Mouse (Mus musculus) NIH3T3 (cell line): ENCODE measurements around the gene Snx12.

Experiments
- DNase-seq: peaks from one replicate; pipeline ENCODE4 v3.0.0-alpha.2; 2012; ENCODE audit warnings: low read depth

Gene Snx12

DNA sequence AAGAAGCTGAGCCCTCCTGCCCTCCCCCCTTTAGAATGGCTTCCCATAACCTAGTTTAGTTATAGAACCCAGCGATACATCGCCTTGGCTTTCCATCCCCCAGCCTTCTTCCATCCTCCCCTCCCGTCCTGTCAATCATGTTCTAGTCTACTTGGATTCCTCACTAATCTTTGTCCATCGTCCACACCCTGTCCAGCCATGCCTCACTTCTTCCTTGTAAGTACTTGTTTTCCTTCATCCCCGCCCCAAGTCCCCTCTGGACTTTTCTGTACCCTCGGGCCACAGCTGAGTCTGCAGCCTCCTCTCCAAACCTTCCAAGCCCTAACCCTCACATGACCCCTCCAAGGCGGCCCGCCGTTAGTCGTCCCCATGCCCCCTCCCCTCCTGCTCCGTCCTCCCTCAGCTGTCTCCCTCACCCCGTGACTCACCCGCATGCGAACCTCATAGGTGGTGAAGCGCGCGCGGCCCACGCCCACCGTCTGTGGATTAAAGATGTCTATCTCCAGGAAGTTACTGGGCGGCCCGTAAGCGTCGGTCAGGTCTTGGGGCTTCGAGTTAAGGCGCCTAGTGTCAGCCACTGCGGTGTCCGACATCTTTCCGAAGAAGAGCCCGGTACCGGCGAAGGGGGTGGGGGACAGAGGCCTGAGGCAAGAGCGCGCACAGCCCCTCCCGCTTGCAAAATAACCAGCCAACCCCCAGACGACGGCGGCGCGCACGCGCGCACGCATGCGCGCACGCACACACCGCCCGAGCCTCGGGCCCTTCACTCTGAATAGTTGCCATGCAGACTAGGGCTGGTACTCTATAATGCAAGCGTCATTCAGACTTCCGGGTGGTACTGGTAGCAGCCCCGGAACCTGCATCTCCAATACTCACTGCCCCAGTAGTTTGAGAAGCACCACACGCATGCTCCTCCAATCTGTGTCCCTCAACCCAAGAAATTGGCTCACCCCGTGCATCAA is at the start of gene Snx12:
Gene Snx12 (minus strand): TSS at position 730 of the 962 bp plus-strand sequence.
- peak; percentile 94 for DNase-seq

DNA sequence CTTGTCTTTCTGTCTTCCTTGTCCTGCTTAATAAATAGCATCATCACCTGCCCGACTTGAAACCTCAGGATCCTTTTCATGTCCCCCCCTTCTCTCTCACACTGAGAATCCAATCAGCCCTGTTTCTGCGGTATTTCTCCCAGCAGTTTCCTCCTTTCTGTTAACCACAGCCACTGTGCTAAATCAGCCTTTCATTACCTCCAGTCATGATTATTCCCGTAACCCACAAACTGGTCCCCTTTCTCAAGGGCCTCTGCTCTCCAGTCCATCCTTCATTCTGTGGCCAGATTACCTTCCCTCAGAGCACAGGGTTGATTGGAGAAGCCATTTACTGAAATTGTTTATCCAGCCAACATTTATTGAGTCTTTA is 46.4 kb upstream of the Snx12 start, which contains the start of gene Gm20489:
Gene Gm20489 (minus strand): TSS at position 269 of the 370 bp plus-strand sequence.
- DNase-seq, result no peak

DNA sequence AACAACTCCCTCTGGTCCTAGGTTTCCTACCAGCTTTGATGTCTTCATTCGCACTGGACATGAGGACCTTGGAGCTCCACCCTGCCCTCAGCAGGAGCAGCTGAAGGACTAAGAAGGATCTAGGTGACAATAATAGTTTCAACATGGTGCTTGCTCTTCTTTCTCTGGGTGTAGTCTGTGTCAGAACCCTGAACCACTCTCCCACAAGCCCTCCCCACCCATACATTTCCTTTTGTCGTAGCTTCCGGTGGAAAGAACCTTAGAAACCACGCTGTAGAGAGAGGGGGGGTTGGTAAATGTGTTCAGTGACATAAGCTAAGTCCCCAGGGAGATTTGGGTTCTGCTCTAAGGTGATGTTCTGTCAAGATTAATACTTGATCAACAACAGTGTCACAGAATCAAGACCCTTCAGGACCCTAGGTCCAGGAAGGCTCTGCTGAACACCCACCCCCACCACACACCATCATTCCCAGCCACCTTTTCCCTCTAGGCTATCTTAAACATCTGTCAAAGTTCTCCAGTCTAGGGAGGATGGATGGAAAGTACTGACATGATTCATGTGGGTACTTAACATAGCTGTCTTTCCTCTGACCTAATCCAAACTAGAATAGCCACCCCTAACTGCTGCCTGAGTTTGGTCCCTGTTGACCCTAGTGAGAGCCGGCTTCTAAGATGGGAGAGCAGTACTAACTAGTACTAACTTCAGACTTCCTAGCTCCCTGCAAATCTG is 45.8 kb upstream of the Snx12 start, which contains the start of gene Il2rg:
Gene Il2rg (minus strand): TSS at position 231 of the 730 bp plus-strand sequence.
- no peak for DNase-seq

DNA sequence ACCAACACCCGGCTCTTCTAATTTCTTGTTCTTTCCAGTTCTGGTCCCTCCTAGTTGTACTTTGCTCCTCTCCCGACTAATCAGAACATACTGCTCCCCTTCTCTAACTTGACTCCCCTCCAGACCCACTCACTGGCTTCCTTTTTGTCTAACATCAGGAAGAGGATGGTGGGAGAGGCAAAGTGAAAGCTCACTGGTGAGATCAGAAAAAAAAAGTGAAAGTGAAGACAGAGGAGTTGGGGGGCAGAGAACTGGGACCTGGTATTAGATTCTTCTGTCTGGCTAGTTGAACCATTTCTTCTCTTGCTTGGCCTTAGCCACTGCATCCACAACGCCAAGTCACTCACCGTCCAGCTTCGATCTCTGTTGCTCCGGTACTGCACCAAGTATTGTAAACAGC is 44.3 kb upstream of the Snx12 start:
- DNase-seq, result no peak

DNA sequence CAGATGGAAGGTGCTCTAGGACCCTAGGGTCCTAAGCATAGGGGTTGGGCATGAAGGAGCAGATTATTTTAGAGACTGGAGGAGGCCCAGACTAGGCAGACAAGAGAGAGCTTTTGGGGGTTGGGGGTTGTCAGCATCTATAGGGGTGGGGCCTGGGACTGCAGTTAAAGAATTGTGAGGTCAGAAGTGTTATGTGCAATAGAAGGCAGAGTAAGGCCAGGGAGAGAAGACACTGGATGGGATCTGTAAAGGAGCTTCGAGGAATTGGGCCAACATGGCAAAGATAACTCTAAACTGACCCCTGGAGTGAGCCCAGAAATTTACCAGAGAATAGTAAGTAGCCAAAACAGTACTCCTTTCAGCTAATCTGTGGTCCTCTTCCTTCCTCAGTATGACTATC is 41.5 kb upstream of the Snx12 start, which contains the start of gene Gm614:
Gene Gm614 (minus strand): TSS at position 101 of the 400 bp plus-strand sequence.
- DNase-seq, result no peak

DNA sequence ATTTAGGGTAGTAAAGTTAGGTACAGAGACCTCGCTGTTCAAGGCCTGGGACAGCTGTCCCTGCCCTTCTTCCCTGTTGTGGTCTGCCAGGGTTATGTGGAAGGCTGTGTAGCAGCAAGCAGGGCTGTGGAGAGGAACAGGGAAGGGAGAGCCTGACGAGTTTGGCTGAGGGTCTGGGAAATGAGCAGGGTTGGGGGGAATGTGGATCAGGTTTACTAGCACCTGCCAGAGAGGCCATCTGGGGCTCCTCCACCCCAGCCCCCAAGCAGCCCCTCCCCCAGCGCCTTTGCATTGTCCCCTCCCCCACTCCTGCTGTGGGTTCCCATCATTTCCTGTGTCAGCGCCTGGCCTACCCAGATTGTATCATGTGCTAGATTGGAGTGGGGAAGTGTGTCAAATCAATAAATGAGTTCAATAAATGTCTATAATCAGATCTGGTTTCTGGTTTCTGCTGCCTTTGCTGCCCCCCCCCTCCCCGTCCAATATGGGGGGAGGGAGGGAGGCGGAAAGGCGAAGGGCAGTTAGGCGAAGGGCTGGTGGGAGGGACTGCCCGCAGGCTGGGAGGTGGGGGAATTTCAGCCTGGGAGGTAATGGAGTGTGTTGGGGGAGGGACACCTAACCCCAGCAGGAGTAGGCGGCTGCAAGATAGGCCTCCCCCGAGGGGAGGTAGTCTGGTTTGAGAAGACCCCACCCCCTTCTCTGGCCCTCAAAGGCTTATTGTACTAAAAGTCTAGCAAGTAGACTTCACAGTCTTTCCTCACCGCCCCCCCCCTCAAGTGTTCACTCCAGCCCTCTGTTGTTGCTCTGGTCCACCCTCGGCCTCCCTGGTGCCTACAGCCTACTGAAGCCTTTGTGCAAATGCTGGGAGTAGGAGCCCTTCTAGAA is 38.3 kb upstream of the Snx12 start:
- no peak for DNase-seq

DNA sequence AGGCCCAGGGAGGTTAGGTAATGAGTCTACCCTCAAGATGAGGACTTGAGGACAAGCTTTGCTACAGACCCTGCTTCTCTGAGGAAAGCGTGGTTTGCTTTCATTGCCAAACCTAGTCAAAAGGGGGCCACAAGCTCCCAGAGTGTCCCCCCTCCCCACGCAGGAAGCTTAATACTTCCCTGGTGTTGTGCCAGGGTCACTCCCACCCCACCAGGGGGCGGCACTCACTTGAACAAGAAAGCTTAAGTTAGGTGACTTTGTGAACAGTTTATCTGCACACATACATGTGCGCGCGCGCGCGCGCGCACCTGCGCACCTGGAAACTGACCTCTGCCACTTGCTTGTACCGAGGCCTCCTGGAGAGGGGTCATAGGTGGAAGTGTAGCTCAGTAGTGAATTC is 34.2 kb upstream of the Snx12 start:
- peak; percentile 25 for DNase-seq

DNA sequence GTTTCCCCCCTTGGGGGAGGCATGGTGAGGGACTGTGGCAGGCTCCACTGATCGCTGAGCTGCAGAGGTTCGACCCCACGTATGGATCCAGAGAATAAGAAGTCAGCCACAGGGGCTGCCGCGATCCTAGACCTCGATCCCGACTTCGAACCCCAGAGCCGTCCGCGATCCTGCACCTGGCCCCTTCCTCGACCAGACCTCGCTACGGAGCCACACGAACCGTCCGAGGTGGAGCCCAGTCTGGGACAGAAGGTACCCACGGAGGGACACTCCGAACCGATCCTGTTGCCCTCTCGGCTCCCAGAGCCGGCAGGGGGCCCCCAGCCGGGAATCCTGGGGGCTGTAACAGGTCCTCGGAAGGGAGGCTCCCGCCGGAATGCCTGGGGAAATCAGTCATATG is 32.4 kb upstream of the Snx12 start:
- peak; percentile 8 for DNase-seq

DNA sequence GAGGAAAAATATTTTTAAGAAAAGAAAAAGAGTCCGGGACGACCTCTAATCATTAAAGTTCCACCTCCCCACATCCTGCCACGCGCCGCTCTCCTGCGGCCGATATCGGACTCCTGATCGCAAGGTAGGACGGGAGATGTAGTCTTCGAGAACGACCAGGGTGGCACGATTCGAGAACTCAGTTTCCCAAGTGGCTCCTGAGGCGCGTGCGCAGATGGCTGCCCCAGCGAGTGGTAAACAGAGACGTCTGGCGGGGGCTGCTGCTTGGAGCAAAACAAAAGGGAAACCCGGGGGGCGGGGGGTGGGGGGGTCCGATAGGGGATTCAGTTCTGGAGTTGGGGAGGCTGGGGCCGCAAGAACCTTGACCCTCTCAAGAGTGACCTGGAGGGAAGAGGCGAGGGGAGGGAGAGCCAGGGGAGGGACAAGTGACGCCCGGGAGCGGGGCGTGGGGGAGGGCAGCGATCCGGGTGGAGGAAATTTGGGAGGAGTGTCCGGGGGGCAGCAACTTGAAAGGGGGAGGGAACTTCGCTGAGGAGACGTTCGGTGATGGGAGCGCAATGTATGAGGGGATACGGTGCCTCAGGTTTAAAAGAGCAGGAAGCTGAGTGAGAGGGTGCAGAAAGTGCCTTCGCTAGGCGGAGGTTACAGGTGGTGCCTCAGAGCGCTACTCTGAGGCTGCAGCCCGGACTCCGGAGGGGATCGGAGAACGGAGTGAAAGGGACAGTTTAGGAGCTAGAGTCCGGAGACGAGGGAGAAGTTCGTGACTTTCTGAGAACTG is 31.8 kb upstream of the Snx12 start, which contains the start of gene Foxo4:
Gene Foxo4 (plus strand): TSS at position 577 of the 778 bp plus-strand sequence.
- peak; percentile 93 for DNase-seq

DNA sequence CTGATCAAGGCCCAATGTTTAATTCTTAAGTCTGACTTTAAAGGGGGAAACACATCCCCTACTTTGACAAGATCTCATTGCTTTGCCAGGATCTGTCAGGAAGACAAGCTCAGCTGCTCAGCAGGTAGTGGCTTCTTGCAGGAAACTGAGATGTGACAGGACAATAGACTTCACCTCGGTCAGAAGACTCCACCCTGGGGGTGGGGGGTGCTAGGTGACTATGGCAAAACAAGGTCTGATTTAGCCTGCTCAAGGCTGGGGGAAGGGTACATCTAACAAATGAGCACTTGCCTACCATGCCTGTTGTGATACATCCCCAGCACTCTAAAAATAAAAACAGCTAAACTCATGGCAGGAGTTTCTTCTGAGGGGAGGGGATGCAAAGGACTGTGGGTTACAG is 22.6 kb upstream of the Snx12 start:
- DNase-seq, result no peak

DNA sequence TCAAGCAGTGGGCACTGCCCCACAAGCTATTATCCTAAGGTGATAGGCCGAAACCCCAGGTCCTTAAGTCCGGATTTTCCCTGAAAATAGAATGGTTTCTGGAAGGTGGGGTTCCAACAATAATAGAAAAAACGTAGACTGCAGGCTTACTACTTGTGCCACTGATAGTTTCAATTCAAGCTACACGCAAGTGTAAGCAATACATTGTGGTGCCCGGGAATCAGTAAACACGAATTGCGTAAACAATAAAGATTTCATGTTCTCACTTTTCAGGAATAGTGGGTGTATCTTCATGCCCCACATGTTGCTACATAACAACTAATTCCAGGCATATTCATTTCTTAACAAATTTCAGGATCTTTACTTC is 416 bp upstream of the Snx12 start:
- DNase-seq, result no peak

DNA sequence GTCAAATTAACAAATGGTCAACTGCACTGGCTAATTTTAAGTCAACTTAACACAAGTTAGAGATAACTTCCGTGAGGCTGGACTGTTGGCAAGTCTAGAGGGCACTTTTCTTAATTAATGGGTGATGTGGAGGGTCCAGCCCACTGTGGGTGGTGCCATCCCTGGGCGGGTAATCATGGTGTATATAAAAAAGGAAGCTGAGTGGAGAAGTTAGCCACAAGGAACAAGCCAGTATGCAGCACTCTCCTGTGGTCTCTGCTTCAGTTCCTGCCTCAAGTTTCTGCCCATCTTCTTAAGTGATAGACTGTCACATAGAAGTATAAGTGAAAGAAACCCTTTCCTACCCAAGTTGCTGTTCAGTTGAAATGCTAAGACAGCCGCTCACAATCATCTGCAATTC is 33.1 kb downstream of the Snx12 start:
- DNase-seq, result no peak

DNA sequence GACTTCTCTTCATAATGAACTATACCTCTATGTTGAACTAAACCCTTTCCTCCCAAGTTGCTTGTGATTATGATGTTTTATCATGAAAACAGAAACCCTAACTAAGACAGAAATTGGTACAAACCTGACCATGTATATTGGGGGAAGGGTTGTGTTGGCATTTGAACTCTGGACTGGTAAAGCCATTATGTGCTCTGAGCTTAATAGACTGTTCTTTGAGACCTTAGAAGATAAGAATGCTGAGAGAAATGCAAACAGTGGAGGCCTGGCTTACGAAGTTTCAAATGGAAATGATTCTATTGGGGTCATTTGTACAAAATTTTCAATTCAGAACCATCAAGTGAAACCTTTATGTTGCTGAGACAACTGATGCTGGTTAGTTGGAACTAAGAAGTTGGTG is 34.7 kb downstream of the Snx12 start:
- no peak for DNase-seq

DNA sequence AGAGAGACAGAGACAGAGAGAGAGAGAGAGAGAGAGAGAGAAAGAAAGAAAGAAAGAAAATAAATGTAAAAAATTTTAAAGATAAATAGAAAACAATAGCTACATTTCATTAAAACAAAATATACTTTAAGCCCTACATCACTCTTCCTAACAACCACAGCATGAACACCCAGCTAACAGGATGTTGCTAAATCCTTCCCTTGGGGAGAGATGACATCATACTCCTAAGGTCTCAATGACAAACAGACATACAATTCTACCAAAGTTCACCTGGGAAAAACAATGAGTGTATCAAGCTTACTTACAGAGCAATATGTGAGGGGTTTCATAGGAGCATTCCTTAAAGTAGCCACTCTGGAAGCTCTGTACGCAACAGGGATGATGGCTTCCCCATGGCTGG is 49.0 kb downstream of the Snx12 start:
- DNase-seq, result peak; percentile 19

DNA sequence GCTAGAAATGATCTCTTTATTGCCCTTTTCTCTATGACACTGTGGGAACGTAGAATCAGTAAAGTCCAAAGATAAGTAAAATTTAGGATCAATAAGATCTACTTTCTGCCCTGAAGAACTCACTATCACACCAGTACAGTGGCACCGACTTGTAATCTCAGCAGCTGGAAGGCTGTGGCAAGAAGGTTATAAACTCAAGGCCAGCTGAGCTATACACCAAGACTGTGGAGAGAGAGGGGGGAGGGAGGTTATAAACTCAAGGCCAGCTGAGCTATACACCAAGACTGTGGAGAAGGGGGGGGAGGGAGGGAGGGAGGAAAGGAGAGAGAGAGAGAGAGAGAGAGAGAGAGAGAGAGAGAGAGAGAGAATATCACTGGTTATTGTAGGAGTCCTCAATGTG is 53.9 kb downstream of the Snx12 start:
- DNase-seq, result no peak

DNA sequence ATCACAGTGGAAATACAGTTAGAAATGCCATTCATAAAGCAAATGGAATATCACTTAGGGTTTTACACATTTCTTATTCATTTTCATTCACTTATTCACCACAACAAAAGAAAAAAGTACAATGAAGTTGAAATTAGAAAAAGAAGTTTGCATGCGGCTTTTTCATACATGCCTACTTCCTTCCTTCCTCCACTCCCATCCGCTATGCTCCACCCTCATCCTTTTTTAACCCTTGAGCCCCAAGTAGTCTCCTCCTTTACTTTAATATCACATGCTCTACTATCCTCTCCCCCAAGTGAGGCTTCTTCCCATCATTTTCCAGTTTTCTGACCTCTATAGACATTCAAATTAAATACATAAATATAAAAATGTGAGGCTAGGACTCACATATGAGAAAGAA is 58.6 kb downstream of the Snx12 start:
- DNase-seq, result no peak

DNA sequence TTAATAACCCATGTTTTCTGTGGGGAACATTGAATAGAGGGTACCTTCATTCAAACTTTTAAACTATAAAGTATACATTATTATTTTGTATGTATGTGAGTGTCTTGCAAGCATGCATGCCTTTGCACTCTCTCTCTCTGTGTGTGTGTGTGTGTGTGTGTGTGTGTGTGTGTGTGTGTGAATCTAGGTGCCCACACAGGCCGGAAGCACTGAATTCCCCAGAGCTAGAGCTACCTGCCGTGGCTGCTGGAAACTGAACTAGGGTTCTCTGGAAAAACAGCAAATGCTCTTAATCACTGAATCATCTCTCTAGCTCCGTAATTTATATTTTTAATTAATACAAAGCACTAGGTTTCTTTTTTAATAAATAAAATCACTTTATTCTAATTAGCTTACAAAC is 59.1 kb downstream of the Snx12 start:
- no peak for DNase-seq

DNA sequence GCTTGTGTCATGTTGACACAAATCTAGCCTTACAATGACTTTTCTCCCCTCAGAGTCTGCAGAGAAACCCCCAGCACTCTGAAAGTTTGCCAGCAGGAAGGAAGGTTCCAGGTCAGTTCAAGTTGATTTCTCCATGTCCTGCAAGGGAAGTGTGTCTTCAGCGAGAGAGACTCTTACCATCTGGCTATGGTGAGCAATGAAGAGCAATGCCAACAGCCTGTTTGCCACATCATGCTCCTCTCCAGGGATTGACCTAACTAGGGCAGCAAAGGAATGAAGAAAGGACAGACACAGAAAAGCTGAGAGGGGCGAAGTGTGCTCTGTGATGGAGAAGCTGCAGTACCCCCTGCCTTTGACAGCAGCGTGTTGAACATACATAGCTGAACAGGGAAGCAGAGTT is 59.8 kb downstream of the Snx12 start:
- DNase-seq, result no peak

DNA sequence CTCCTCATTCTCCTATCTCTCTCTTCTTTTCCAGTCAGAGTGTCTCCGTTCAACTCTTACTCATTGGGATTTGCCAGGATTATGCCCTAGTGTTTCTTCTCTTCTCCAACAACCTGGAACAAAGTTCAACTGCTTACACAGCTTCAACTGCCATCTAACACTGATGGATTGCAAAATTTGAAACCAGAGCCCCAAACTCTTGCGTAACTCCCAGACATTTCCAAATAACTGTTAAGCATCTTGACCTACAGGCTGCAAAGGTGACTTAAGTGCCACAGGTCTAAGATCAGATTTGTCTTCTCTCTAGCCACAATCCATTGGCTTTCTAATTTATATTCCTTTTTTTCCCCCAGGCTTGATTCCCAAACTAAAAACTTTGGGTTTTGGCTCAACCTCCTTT is 64.9 kb downstream of the Snx12 start:
- DNase-seq, result peak; percentile 65

DNA sequence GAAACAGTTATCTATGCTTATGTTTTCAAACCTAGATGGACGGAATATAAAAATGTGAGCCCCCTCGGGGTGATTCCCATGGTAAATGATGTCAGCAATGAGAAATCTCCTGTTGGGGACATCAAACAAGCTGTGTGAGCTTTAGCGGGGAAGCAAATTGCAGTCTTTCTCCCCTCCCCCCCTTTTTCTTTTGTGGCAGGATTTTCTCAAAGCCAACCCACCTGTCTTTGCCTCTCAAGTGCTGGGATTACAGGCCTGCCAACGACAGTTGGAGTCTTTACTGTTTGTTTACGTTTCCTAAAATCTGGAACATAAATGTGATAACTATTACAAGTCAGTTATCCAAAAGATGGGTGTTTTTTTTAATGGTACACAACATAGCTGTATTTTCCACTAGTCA is 66.0 kb downstream of the Snx12 start:
- no peak for DNase-seq

DNA sequence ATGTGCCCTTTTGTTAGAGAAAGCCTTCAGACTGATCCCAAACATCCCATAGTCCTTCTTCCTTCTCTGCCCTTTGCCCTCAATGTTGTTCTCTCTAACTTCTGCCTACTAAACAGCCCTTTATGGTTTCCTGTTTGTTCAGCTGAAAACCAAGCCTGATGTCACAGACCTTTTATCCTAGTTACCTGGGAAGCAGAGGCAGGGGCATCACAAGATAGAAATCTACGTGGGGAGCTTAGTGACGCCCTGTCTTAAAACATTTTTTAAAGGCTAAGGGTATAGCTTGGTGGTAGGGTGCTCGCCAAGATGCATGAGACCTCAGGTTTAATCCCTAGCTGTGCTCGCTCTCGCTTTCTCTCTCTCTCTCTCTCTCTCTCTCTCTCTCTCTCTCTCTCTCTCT is 74.9 kb downstream of the Snx12 start:
- DNase-seq, result no peak
